Mouse (Mus musculus): ENCODE results near the gene Oas1e.

- TF ChIP-seq CTCF (conservative IDR thresholded peaks at IDR 0.05 in 1 of 2, IDR thresholded peaks at IDR 0.05 in 1 of 2; ENCODE audit: low read depth in 2 of 2, low read length in 2 of 2) = no peak
- no peak for TF ChIP-seq CHD2 (IDR thresholded peaks at IDR 0.05; ENCODE audit: low read length)
- no peak for TF ChIP-seq BHLHE40 (IDR thresholded peaks at IDR 0.05; ENCODE audit: low read depth, low read length)
- TF ChIP-seq POLR2A (IDR thresholded peaks at IDR 0.05; ENCODE audit: low read depth, low read length) = no peak
- TF ChIP-seq CHD1 (IDR thresholded peaks at IDR 0.05; ENCODE audit: low read depth, low read length) = no peak
- TF ChIP-seq NELFE (IDR thresholded peaks at IDR 0.05; ENCODE audit: low read depth, low read length) = no peak
- no peak for TF ChIP-seq ZKSCAN1 (IDR thresholded peaks at IDR 0.05; ENCODE audit: borderline replicate concordance, low read depth, low read length)
Observed at GRCm38 (mm10) chr5:120831031-120831430, 35.7 kb upstream of the Oas1e start.
